Mouse (Mus musculus): ENCODE results near the gene Hsd17b2.
"Not testable (repeated sequence)": the region's sequence is repeated elsewhere in the genome, so short reads cannot be mapped to it uniquely, and the experiment has no call there.

Gene Hsd17b2

DNA sequence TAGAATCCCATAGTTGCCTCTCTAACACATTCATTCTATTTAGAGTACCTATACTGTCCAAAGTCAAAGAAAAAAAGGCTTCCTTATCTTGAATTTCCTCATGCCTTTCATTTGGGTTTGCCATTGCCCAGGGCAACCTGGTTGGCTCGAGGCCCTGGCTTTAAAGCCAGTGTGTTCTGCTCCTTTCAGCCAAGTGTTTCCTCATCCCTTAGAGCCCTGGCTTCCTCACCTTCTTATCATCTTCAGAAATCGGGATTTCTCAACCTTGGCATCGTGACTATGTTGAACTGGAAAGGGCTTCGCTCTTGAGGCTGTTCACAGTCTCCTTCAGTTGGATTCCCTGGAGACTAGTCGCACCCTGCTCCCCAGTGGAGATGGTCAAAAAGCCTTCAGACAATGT, 12.9 kb downstream of the Hsd17b2 start:
- no peak for DNase-seq (ENCODE audit: low spot score in 2 of 2)

DNA sequence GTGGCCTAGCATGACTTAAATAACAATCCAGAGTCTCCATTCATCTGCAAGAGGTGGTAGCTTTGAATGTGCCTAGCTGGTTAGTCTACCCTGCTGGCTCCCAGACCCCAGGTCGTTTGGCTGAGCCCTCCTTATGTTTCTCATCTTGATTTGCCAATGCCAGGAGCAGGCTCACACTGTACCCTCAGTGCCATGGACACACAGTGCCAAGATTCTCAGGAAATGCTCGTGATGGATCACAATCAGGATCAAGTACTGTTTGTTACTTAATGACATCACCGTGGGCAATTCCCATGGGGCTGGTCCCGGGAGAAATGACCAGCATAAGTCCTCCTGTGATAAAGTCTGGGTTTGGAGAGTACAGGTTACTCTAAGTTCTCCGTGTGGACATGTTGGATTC, 14.2 kb downstream of the Hsd17b2 start:
- DNase-seq (ENCODE audit: low spot score in 2 of 2): no peak

DNA sequence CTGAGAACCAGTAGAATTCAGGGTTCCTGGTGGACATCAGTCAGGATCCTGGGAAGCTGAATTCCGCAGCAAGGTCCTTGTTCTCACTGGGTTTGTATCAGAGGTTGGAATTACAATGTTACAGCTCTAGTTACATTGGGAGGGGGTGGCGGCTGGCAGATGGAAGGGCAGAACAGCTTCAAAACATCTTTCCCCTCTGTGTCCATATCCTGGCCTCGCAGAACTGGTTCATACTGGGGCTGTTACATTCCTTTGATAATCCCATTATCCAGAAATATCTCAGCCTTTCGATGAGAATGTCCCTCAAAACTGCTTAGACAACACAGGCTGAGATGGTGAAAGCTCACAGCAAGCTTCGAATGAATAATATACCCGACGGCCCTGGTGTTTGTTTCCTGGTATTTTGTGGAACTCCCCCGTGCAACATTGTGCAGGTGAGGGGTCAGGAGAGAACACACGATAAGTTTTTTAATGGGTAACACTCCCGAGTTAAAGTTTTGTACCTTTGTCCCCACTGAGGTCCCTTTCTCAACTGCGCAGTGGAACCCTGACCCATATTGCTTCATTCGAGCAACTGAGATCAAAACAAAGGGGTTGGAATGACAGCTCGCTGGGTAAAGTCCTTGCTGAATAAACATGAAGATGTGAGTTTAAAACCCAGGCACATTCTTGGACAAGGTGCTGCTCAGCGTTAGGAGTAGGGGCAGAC, 16.6 kb downstream of the Hsd17b2 start:
- no peak for DNase-seq (ENCODE audit: low spot score in 2 of 2)

DNA sequence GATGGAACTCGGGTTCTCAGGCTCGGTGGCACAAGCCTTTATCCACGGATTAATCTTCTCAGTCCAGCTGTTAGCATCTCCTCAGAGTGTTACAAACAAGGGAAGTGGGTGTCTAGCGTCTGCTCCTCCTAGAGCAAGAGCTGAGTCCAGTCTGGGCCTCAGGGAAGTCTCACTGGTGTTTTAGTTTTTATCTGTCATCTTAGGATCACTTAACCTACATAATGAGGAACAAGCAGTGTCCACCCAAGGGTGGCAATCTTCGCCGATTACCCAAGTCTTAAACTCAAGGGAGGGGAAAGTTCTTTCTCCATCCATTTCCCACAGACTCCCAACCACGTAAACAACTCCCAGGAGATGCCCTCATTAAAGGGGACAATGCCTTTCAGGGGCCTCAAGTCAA, 24.8 kb downstream of the Hsd17b2 start:
- no peak for DNase-seq (ENCODE audit: low spot score in 2 of 2)

DNA sequence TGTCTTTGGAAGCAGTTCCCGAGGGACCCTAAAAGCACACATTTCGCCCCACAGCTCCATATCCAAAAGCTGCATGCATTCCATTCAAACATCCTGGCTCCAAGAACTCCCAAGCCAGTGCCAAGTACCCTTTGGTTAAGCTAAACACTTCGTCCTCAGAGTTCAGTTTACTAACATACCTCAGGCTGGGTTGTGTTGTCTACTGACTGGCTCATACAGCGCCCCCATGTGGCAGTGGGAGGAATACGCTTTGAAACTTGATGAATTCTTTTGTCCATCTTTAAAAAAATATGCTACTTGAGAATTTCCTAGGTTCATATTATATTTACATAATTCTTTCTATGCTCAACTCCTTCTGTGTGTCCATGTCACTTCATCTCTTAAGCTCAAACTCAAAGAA, 25.9 kb downstream of the Hsd17b2 start:
- DNase-seq (ENCODE audit: low spot score in 2 of 2): no peak

DNA sequence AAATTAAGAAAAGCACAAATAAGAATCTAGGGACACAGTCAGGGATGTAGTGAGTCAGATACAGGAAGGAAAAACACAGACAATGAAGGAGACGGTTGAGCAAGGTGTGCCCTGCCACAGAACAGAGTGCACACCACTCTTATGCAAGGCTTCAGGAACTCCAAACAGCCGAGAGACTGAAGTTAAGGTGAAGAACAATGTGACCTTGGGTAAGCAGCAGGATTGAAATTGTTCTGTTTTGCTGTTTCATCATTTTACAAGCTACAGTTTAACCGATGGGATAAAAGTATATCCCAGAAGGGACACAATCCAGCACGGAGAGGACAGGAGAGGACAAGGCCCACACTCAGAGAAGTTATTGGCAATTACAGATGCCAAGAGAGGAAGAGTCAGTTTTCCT, 26.5 kb downstream of the Hsd17b2 start:
- no peak for DNase-seq (ENCODE audit: low spot score in 2 of 2)

DNA sequence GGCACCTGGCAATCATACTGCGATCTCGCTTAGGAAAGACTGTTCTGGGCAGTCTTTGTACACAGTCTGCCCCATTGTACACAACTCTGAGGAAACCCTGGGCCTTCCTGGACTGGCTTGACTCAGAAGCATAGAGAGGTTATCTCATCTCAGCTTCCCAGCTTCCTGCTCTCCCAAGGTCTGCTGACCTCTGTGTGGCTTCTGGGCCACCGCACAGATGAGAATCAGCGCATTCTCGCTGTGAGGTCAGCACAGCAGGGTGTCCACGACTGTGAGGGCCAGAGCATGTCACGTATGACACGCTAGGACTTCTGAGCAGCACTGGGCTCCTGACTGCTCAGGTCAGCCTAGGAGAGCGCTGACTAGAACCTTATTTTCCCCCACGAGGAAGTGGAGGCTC, 29.3 kb downstream of the Hsd17b2 start:
- no peak for DNase-seq (ENCODE audit: low spot score in 2 of 2)

DNA sequence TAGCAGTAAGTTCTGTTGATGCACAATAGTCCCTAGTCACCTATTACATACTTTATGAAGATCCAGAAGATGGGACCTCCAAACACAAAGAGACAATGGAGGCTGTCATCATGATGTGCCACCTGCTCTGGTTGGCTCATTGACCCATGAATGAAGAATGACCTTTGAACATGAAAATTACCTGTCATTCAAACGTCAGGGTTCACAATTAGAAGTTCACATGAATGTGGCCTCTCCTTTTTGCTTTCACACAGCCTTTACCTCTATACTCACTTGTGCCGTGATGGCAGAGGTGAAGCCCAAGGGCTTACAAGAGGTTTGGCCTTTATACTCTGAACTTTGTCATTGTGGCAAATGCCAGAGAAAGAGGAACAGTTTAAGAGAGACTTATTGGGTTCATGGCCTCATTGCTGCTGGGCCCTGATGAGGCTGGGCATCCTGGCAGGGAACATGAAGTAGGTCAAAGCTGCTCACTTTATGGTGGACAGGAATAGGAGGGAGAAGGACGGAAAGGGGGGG, 35.0 kb downstream of the Hsd17b2 start:
- DNase-seq (ENCODE audit: low spot score in 2 of 2): no peak

DNA sequence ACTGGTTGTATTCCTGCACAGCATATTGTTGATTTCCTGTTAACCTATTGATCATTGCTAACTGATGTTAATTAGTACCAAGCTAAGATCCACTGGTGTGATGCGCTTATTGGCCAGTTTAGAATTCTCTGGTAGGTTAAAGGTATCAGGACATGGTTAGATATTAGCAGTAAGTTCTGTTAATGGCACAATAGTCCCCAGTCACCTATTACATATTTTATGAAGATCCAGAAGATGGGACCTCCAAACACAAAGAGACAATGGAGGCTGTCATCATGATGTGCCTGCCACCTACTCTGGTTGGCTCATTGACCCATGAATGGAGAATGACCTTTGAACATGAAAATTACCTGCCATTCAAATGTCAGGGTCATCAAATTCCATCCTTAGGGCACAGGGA, 36.5 kb downstream of the Hsd17b2 start:
- DNase-seq (ENCODE audit: low spot score in 2 of 2): not testable (repeated sequence)

DNA sequence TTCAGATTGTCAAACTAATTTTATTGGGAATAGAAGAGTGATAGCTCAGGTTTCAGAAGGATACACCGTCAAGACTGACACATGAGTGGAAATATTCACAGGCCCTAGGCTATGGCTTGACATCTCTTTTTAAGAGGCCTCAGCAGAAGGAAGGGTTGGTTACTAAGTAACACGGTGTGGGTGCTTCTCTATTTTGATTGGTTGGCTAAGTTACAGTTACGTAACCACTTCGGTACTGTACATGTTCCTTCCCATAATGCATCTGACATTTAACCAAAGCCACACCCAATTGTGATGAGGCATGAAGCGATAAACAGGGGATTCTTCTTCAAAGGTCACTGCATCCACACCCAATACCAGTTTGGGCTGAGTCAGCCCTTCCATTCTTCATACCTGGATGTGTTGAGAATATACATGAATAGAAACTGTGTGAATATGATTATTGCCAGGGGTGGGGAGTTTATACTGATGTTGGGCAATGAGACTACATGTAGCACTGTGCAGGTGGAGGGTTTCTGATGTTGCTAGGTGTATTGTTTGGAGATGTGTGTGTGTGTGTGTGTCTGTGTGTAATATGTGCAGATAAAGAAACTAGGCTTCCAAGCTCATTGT, 38.8 kb downstream of the Hsd17b2 start:
- no peak for DNase-seq (ENCODE audit: low spot score in 2 of 2)

DNA sequence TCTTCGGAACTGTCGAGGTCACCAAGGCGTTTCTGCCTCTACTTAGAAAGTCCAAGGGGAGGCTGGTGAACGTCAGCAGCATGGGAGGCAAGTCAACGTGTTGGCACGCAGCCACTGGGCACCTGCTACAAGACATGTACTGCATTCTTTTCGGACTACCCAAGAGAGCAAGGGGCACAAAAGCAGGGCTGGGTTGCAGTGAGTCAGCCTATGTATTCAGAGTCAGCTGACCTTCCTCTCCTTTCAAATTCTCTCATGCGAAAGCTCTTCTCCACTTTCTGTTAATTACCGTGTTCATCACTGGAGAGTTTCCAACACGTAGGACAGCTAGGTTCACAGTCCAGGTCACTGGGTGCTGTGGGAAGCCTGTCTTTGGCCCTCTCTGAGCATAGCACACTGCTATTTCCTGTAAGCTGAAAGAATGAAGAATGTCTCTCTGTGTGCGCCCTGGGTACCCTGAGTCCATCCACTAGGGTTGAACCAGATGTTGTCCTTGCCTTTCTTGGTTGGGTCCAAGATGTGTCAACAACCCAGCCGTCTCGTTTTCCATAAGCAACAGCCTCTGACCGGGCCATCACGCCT, 40.8 kb downstream of the Hsd17b2 start:
- no peak for DNase-seq (ENCODE audit: low spot score in 2 of 2)

DNA sequence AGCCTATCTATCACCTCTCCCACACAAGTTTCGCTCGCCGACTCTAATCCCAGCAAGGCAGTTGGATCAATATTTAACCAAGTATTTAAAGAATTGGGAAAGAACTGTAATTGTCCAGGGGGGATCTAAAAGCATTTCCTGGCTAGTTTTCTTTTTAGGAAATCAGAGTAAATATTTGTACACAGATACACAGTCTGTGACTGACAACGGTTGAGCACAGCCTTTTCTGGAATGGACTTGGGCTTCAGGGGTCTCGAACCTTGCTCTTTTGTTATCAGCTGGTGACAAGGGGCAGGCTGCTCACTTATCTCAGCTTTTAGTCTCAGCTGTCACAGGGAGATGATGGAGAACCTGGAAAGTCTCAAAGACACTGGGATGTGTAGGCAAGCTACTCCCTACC, 44.9 kb downstream of the Hsd17b2 start:
- no peak for DNase-seq (ENCODE audit: low spot score in 2 of 2)

DNA sequence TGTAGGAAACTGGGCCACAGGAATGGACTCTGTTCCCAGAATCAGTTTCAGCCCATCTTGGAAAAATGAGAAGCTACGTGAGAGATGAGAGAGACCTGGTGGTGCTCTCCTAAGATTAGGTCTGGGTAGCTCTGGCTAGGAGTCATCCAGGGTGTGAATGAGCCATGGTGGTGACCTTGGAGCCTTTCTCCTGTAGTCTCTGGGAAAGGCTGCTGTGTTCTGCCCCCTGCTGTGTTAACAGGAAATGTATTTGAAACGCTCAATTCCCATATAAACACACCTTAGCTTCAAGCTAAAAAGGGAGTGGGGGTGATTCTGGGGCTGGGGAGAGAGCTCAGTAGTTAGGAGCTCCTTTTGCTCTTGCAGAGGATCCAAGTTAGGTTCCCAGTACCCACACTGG, 45.7 kb downstream of the Hsd17b2 start:
- DNase-seq (ENCODE audit: low spot score in 2 of 2): no peak

DNA sequence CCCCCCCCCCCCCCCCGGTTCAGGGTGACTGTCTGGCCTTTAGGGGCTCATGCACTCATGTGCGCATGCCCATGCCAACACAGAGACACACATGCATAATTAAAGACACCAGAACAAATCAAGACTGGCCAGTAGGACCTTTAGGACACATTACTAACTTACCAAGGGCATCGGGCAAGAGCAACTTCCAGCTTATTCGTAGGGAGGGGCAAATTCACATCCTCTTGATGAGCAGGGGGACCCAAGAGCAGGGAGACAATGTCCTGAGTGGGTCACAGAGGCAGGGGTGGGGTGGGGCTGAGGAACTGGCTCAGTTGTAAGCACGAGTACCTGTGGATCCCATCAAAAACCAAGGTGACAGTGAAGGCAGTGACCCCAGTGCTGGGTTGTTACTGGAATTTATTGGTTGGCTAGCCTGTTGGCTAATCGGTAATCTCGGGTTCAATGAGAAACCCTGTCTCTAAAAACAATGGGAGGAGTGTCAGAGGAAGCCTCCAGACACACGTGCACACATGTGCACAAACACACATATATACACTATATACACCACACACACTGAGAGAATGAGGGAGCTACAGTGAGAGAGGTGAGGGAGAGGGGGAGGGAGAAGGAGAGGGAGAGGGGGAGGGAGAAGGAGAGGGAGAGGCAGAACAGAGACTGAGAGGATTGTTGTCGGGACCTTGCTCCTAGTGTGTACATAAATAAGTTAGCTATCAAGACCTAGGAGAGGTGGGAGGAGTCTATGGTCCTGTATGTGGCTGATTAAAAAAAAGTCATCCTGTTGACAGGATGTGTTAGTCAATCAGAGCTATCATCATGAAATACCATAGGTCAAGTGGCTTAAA, 46.4 kb downstream of the Hsd17b2 start:
- no peak for DNase-seq (ENCODE audit: low spot score in 2 of 2)

DNA sequence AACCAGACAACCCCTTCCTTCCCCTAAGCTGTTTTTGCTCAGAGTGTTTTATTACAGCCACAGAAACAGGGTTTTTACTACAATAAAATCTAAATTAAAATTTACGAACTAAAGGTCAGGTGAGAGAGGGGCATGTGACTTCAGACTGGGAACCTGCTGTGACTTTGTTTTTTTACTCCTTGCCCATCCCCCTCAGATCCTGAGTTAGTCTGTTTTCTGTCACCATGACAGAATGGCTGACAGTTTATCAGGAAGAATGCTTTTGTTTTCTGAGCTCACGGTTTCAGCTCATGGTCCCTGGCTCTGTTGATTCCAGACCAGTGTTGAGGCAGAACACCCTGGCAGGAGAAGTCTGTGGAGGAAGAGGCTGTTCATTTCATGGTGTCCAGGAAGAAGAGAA, 47.7 kb downstream of the Hsd17b2 start:
- DNase-seq (ENCODE audit: low spot score in 2 of 2): no peak

DNA sequence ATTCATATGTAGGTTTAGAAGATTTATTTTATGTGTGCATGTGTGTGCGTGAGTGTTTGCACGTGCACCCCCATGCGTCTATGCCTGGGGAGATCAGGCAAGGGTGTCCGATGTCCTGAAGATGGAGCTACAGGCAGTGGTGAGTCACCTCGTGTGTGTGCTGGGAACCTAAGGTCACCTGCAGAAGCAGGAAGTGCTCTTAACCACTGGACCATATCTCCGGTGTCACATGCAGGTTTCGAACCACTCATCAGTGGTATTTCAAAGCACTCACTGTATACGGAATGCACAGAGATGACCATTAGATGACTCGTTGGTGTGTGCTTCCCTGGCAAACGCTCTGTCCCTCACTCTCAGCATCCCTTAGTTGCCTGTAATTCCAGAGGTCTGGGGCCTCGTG, 56.2 kb downstream of the Hsd17b2 start:
- DNase-seq (ENCODE audit: low spot score in 2 of 2): no peak

DNA sequence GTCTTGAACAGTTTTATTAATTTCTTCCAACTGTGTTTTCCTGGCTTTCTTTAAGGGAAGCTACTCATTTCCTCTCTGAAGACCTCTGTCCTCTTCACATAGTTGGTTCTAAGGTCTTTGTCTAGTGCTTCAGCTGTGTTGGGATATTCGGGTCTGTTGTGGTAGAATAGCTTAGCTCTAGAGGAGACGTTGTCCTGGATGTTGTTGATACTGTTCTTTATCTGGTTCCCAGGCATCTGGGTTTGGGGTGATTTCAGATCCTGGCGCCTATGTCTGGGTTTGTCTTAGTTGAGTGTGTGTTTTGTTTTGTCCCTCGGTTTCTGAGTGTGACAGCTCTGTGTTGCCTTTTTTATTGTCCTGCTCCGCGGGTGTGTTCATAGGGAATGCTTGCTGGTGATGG, 61.1 kb downstream of the Hsd17b2 start:
- no peak for DNase-seq (ENCODE audit: low spot score in 2 of 2)

DNA sequence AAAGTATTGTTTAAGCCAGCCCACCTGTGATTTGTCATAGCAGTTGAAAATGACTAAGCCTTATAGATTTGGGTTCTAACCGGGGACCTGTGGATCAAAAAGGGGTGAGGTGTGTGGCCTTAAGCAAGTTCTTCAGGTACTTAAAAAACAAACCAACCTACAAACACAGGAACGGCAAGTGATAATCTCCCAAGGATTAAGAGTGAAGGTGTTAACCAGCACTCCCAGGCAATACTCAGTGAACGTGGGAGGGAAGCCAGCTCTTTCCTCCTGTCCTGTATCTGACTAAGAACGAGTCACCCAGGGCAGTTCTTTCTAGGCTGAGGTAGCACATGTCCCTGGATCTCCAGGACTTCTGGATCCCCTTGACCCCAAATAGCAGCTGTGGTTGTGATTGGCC, 62.9 kb downstream of the Hsd17b2 start:
- no peak for DNase-seq (ENCODE audit: low spot score in 2 of 2)

DNA sequence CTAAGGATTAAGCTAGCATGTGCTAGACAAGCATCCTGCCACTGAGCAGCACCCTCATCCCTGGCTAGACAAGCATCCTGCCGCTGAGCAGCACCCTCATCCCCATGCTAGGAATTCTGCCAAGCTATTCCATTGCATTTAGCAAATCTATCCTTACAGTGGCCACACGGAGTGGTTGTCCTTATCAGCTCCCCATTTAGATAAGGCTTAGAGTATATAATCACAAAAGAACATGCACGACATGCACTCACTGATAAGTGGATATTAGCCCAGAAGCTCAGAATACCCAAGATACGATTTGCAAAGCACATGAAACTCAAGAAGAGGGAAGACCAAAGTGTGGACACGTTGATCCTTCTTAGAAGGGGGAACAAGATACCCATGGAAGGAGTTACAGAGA, 64.2 kb downstream of the Hsd17b2 start:
- DNase-seq (ENCODE audit: low spot score in 2 of 2): no peak

DNA sequence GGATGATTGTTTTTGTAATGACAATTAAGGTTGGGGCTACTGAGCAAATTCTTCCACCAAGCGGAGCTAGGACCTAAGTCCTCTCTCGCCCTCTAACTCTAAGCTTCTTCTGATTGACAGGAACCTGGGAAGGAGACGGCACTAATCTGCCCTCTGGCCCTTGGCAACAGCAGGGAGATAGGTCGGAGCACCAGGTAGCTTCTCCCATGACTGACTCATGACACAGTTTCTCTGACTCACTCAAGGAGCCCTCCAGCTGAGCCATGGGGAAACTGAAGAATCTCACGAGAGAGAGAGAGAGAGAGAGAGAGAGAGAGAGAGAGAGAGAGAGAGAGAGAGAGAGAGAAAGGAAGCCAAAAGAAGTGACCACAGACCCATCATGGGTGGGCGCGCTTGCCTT, 67.3 kb downstream of the Hsd17b2 start:
- no peak for DNase-seq (ENCODE audit: low spot score in 2 of 2)

DNA sequence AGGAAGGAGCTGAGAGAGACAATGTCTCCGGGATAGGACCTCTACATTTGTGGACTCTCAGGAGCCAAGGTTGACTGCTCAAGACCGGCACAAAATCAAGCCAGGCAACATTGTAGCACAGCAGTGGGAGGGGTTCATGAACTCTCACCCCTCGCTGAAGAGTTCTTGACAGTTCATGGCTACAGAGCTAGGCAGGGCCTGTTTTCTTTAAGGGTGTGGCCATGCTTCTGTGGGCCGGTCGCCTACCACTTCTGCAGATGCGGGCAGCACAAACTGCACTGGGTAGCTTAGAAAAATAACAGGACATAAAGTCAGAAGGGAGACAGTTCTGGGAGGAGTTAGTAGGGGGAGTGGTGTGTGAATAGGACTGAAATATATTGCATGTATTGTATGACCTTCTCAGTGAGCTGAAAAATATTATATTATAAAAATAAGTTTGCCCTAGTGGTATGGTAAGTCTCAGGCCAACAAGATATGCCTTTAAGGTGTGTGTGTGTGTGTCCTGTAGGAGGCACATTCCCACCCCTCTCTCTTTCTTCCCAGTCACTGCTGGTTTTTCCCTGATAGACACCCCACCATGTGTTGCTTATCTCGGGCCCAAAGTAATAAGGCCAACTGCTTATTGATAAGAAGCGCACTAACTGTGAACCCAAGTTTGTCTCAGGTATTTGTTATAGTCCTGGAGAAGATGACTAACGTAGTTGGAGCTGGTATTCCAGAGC, 69.6 kb downstream of the Hsd17b2 start:
- no peak for DNase-seq (ENCODE audit: low spot score in 2 of 2)

DNA sequence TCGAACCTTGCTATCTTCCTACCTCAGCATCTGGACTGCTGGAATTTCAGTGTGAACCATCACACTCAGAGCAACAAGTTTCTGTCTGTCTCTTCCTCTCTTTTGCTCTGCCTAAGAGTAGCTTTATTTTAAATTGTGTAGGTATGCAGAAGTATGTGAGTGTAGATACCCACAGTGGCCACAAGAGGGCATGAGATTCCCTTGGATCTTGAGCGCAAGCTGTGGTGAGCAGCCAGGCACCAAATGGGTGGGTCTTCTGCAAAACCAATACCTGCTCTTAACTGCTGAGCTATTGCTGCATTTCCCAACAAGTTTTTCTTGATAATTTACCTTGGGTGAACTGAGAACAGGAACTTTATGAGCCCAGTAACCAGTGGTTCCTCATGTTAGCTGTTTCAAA, 70.4 kb downstream of the Hsd17b2 start:
- no peak for DNase-seq (ENCODE audit: low spot score in 2 of 2)

All from right cerebral cortex, postnatal 36 days (tissue).